Mouse (Mus musculus) CH12.LX (cell line): ENCODE results near the gene Gdpd5. TPM values are rescaled to one million over a fixed set of nuclear protein-coding genes. Genes with fewer than 3 reads are reported as not detected.
A peak's percentile ranks its signal among the peaks of the same experiment; 100 is the strongest.

ENCODE experiments used
- DNase-seq: peaks from one replicate; pipeline ENCODE4 v3.0.0-alpha.2; 2013; ENCODE audit errors: extremely low read depth
- H3K27ac ChIP-seq: 2 replicates; pipeline ENCODE4 v1.5.1; 2012; ENCODE audit warnings: low read depth, mild to moderate bottlenecking, control low read depth, moderate library complexity; ENCODE audit not compliant: insufficient read depth
- H3K27me3 ChIP-seq: replicated peaks from 2 replicates; pipeline ENCODE3; 2012; ENCODE audit warnings: inconsistent platforms
- H3K36me3 ChIP-seq, 2 experiments: replicated peaks in 1 of 2; 2 replicates each; pipeline versions ENCODE3 to v1.6.1; 2012; ENCODE audit warnings: inconsistent platforms in 1 of 2, low read length in 1 of 2, mild to moderate bottlenecking in 1 of 2, mixed read lengths in 1 of 2, moderate library complexity in 1 of 2; ENCODE audit not compliant: control insufficient read depth in 1 of 2, insufficient read depth in 1 of 2
- H3K4me1 ChIP-seq, 2 experiments: 2 replicates each; pipeline ENCODE4 v1.6.1; 2012; ENCODE audit warnings: inconsistent platforms in 1 of 2, moderate library complexity in 1 of 2; ENCODE audit not compliant: insufficient read depth in 2 of 2, control insufficient read depth in 1 of 2
- H3K4me2 ChIP-seq: 2 replicates; pipeline ENCODE4 v1.6.1; 2012; ENCODE audit warnings: low read depth, mild to moderate bottlenecking, control low read depth; ENCODE audit not compliant: poor library complexity, insufficient read depth, severe bottlenecking
- H3K4me3 ChIP-seq, 3 experiments: fragments of 150-350 bp in 1 of 3; sonication (generic) in 1 of 3; replicated peaks in 1 of 3; 2 replicates each; pipeline versions ENCODE3 to v1.5.1; 2011 to 2012; ENCODE audit warnings: low read depth in 2 of 3, low read length in 2 of 3, mild to moderate bottlenecking in 2 of 3, moderate library complexity in 2 of 3, control low read depth in 1 of 3, improper control_type of control experiment in 1 of 3, inconsistent platforms in 1 of 3, mixed read lengths in 1 of 3; ENCODE audit not compliant: poor library complexity in 1 of 3
- H3K79me2 ChIP-seq: replicated peaks from 2 replicates; pipeline ENCODE4 v1.6.1; 2012; ENCODE audit warnings: mild to moderate bottlenecking, moderate library complexity; ENCODE audit not compliant: control insufficient read depth, poor library complexity, insufficient read depth, severe bottlenecking; ENCODE audit errors: extremely low read depth
- H3K9ac ChIP-seq: 2 replicates; pipeline ENCODE4 v1.6.1; 2012; ENCODE audit warnings: low read depth, mild to moderate bottlenecking, control low read depth, moderate library complexity; ENCODE audit not compliant: insufficient read depth
- H3K9me3 ChIP-seq: replicated peaks from 2 replicates; pipeline ENCODE3; 2012; ENCODE audit warnings: low read length, inconsistent platforms, mixed read lengths
- BHLHE40 ChIP-seq: IDR thresholded peaks from 2 replicates; pipeline ENCODE4 v1.6.1; 2011; ENCODE audit warnings: mild to moderate bottlenecking, low read depth, low read length, improper control_type of control experiment
- CHD2 ChIP-seq: IDR thresholded peaks from 2 replicates; pipeline ENCODE4 v1.6.1; 2011; ENCODE audit warnings: low read length, improper control_type of control experiment
- CTCF ChIP-seq, 2 experiments: IDR thresholded peaks in 1 of 2; conservative IDR thresholded peaks in 1 of 2; 2 replicates each; pipeline ENCODE4 v1.5.1; 2011 to 2012; ENCODE audit warnings: low read depth in 2 of 2, low read length in 2 of 2, improper control_type of control experiment in 1 of 2, inconsistent platforms in 1 of 2, mild to moderate bottlenecking in 1 of 2, moderate library complexity in 1 of 2
- E2F4 ChIP-seq: IDR thresholded peaks from 2 replicates; pipeline ENCODE4 v1.6.1; 2011; ENCODE audit warnings: low read depth, low read length, improper control_type of control experiment; ENCODE audit not compliant: insufficient replicate concordance
- ELF1 ChIP-seq: IDR thresholded peaks from 2 replicates; pipeline ENCODE4 v1.6.1; 2014; ENCODE audit warnings: low read depth, mild to moderate bottlenecking, inconsistent platforms, low read length, improper control_type of control experiment
- EP300 ChIP-seq: IDR thresholded peaks from 2 replicates; pipeline ENCODE4 v1.6.1; 2011; ENCODE audit warnings: low read length, improper control_type of control experiment
- ETS1 ChIP-seq: conservative IDR thresholded peaks from 2 replicates; pipeline ENCODE4 v1.6.1; 2012; ENCODE audit warnings: low read depth, mild to moderate bottlenecking, inconsistent platforms, low read length, improper control_type of control experiment, moderate library complexity
- IRF4 ChIP-seq: IDR thresholded peaks from 2 replicates; pipeline ENCODE4 v1.6.1; 2014; ENCODE audit warnings: low read depth, mild to moderate bottlenecking, inconsistent platforms, low read length, improper control_type of control experiment
- JUN ChIP-seq: IDR thresholded peaks from 2 replicates; pipeline ENCODE4 v1.6.1; 2011; ENCODE audit warnings: low read depth, mild to moderate bottlenecking, low read length, improper control_type of control experiment, moderate library complexity; ENCODE audit not compliant: insufficient read depth
- MAFK ChIP-seq: IDR thresholded peaks from 2 replicates; pipeline ENCODE4 v1.6.1; 2011; ENCODE audit warnings: low read length, improper control_type of control experiment; ENCODE audit not compliant: insufficient replicate concordance
- MAX ChIP-seq: IDR thresholded peaks from 2 replicates; pipeline ENCODE4 v1.6.1; 2011; ENCODE audit warnings: low read length, improper control_type of control experiment
- MAZ ChIP-seq: IDR thresholded peaks from 2 replicates; pipeline ENCODE4 v1.6.1; 2012; ENCODE audit warnings: low read depth, mild to moderate bottlenecking, inconsistent platforms, low read length, improper control_type of control experiment, moderate library complexity
- MYC ChIP-seq: IDR thresholded peaks from 2 replicates; pipeline ENCODE4 v1.6.1; 2011; ENCODE audit warnings: low read depth, mild to moderate bottlenecking, improper control_type of control experiment, low read length
- NRF1 ChIP-seq: IDR thresholded peaks from 2 replicates; pipeline ENCODE4 v1.6.1; 2014; ENCODE audit warnings: low read depth, mild to moderate bottlenecking, inconsistent platforms, low read length, improper control_type of control experiment, moderate library complexity
- POLR2A ChIP-seq: IDR thresholded peaks from 2 replicates; pipeline ENCODE4 v1.6.1; 2011; ENCODE audit warnings: low read depth, mild to moderate bottlenecking, improper control_type of control experiment, low read length
- RAD21 ChIP-seq: IDR thresholded peaks from 2 replicates; pipeline ENCODE4 v1.6.1; 2011; ENCODE audit warnings: low read depth, mild to moderate bottlenecking, low read length, improper control_type of control experiment, moderate library complexity
- RCOR1 ChIP-seq: conservative IDR thresholded peaks from 2 replicates; pipeline ENCODE4 v1.6.1; 2012; ENCODE audit warnings: low read depth, mild to moderate bottlenecking, inconsistent platforms, low read length, improper control_type of control experiment
- SMC3 ChIP-seq: IDR thresholded peaks from 2 replicates; pipeline ENCODE4 v1.6.1; 2011; ENCODE audit warnings: low read depth, low read length, improper control_type of control experiment
- TBP ChIP-seq: conservative IDR thresholded peaks from 2 replicates; pipeline ENCODE4 v1.6.1; 2011; ENCODE audit warnings: low read depth, low read length, improper control_type of control experiment
- TCF12 ChIP-seq: IDR thresholded peaks from 2 replicates; pipeline ENCODE4 v1.6.1; 2014; ENCODE audit warnings: low read depth, mild to moderate bottlenecking, inconsistent platforms, low read length, improper control_type of control experiment
- UBTF ChIP-seq: IDR thresholded peaks from 2 replicates; pipeline ENCODE4 v1.6.1; 2012; ENCODE audit warnings: low read depth, mild to moderate bottlenecking, inconsistent platforms, low read length, improper control_type of control experiment, moderate library complexity
- USF1 ChIP-seq: IDR thresholded peaks from 2 replicates; pipeline ENCODE4 v1.6.1; 2014; ENCODE audit warnings: low read depth, mild to moderate bottlenecking, inconsistent platforms, low read length, improper control_type of control experiment
- USF2 ChIP-seq: conservative IDR thresholded peaks from 2 replicates; pipeline ENCODE4 v1.6.1; 2011; ENCODE audit warnings: low read depth, low read length, improper control_type of control experiment
- ZC3H11A ChIP-seq: IDR thresholded peaks from 2 replicates; pipeline ENCODE4 v1.6.1; 2012; ENCODE audit warnings: low read depth, mild to moderate bottlenecking, inconsistent platforms, low read length, improper control_type of control experiment
- ZKSCAN1 ChIP-seq: IDR thresholded peaks from 2 replicates; pipeline ENCODE4 v1.6.1; 2012; ENCODE audit warnings: low read depth, inconsistent platforms, low read length, improper control_type of control experiment, borderline replicate concordance
- ZNF384 ChIP-seq: IDR thresholded peaks from 2 replicates; pipeline ENCODE4 v1.6.1; 2012; ENCODE audit warnings: low read depth, low read length, improper control_type of control experiment, inconsistent platforms
- dilution Hi-C: fragments of 300-500 bp; cut with MboI; formaldehyde crosslinking; loops from 2 replicates; pipeline ENCODE4 v1.14.3; 2020; ENCODE audit warnings: low sequenced_read_pairs; ENCODE audit not compliant: extremely low pct_unique_long_range_greater_than_20kb, extremely low pct_ligation_motif_present
- in situ Hi-C: fragments of 300-500 bp; cut with MboI; formaldehyde crosslinking; loops from 3 replicates; pipeline ENCODE4 v1.14.3; 2019; ENCODE audit warnings: low sequenced_read_pairs, low pct_ligation_motif_present, low pct_unique_long_range_greater_than_20kb, mixed read lengths
- polyA plus RNA-seq: library from polyadenylated mRNA; unstranded; fragments of >175 nt; gene quantifications from 2 replicates; pipeline ENCODE4 v1.2.1, GENCODE M21; 2012; ENCODE audit warnings: low read depth; ENCODE audit not compliant: insufficient read length
- total RNA-seq, 2 experiments: library from RNA; depleted of rRNA; stranded (reverse); fragments of 300-350 nt in 1 of 2; fragments of >200 nt in 1 of 2; gene quantifications; 2 replicates each; pipeline ENCODE4 v1.2.3; 2012 to 2014

The Gdpd5 gene
- total and polyA plus RNA-seq, 3 experiments = 2.4 to 9.1 (median 9.0) TPM

- TF ChIP-seq ETS1 = no peak
- Histone ChIP-seq H3K4me1 (peaks cover 31 to 67% of the 10 kb centered on the region in 2 experiments), H3K79me2 (no peaks in the 10 kb centered on the region), H3K36me3 (peaks cover 0 to 23% of the 10 kb centered on the region in 2 experiments), H3K9ac (no peak overlapping the region), H3K9me3 (no peaks in the 10 kb centered on the region), H3K27me3 (no peaks in the 10 kb centered on the region), H3K4me2 (no peak overlapping the region), H3K4me3 (no peak overlapping the region), H3K27ac (peak overlapping the region; percentile 86; the same call in 1 of the 2 replicates)
- no peak for DNase-seq
- in situ Hi-C loops (no loop called here), dilution Hi-C loops (no loop called here)
These were observed 45.8 kb downstream of the Gdpd5 start for GRCm38 (mm10) chr7:99427031-99427430.

GRCm38 (mm10) chr7:99427987-99428386, 46.8 kb downstream of the Gdpd5 start:
- Histone ChIP-seq H3K36me3 (peaks cover 0 to 23% of the 10 kb centered on the region in 2 experiments), H3K79me2 (no peaks in the 10 kb centered on the region), H3K27me3 (no peaks in the 10 kb centered on the region), H3K4me2 (no peak overlapping the region), H3K4me1 (peaks cover 41 to 77% of the 10 kb centered on the region in 2 experiments), H3K27ac (peak overlapping the region; percentile 86), H3K9ac (no peak overlapping the region; the same call in 1 of the 2 replicates), H3K9me3 (no peaks in the 10 kb centered on the region), H3K4me3 (peak overlapping the region in 1 of 3 experiments; percentile 10)
- dilution Hi-C loops (no loop called here), in situ Hi-C loops (no loop called here)
- peak; percentile 62 for DNase-seq
- TF ChIP-seq ETS1 (0 out of 2 replicates have a peak, but pooled peaks have one; percentile 31), TCF12 (peak; percentile 52), MAX (peak; percentile 73; the same call in 1 of the 2 replicates), SMC3 (no peak), NRF1 (peak; percentile 54), UBTF (no peak), ZC3H11A (no peak), POLR2A (peak; percentile 23; the same call in 1 of the 2 replicates), MAZ (no peak), USF2 (no peak), BHLHE40 (peak; percentile 66), MYC (peak; percentile 84), E2F4 (no peak)

DNA sequence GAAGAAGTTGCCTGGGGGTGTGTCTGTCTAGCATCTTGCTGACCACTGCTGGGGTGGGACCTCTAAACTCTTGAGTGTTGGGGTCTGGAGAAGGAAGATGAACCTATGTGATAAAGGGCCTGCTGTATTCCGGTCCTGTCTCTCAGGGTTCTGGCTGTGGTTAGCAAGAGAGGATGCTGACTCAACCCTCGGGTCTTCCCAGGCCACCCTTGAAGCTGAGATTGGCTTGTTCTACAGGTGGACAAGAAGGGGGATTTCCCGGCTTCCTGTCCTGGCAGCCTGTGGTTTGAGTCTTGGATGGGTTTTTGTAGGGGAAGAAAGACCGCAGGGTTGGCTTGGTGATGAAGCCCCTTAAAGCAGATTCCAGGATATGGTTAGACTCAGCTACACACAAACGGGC, 47.6 kb downstream of the Gdpd5 start:
- Histone ChIP-seq H3K79me2 (no peaks in the 10 kb centered on the region), H3K4me1 (peaks cover 49 to 85% of the 10 kb centered on the region in 2 experiments), H3K27me3 (no peaks in the 10 kb centered on the region), H3K36me3 (peaks cover 0 to 22% of the 10 kb centered on the region in 2 experiments), H3K4me2 (peak overlapping the region; percentile 39), H3K9me3 (no peaks in the 10 kb centered on the region), H3K9ac (no peak overlapping the region), H3K27ac (peak overlapping the region; percentile 86), H3K4me3 (no peak overlapping the region)
- in situ Hi-C loops (no loop called here), dilution Hi-C loops (no loop called here)
- DNase-seq = peak; percentile 80
- TF ChIP-seq IRF4 = peak; percentile 89
- TF ChIP-seq ZKSCAN1 = no peak
- peak; percentile 93 for TF ChIP-seq TCF12
- peak; percentile 97 for TF ChIP-seq EP300
- TF ChIP-seq RAD21 = no peak; the same call in 1 of the 2 replicates
- TF ChIP-seq ELF1 = peak; percentile 59
- no peak; the same call in 1 of the 2 replicates for TF ChIP-seq SMC3
- TF ChIP-seq MAFK = peak; percentile 85
- TF ChIP-seq ZNF384 = no peak
- 0 out of 2 replicates have a peak, but pooled peaks have one; percentile 23 for TF ChIP-seq TBP
- TF ChIP-seq RCOR1 = peak; percentile 90
- 0 out of 2 replicates have a peak, but pooled peaks have one; percentile 30 for TF ChIP-seq E2F4
- TF ChIP-seq CTCF (conservative IDR thresholded peaks at IDR 0.05 in 1 of 2, IDR thresholded peaks at IDR 0.05 in 1 of 2; ENCODE audit: low read depth in 2 of 2, low read length in 2 of 2) = no peak
- TF ChIP-seq USF1 = no peak
- peak; percentile 71 for TF ChIP-seq JUN
- peak; percentile 80 for TF ChIP-seq CHD2
